Mouse (Mus musculus) heart, postnatal 0 days (tissue): ENCODE results near the gene Zan. TPM values are rescaled to one million over a fixed set of nuclear protein-coding genes. Genes with fewer than 3 reads are reported as not detected.

Experiments used
- ATAC-seq: fragments of 200-750 bp; cut with Nextera tagmentation; 2 replicates; pipeline ENCODE4 v1.8.0; 2017; ENCODE audit warnings: low read depth, moderate number of reproducible peaks, moderate library complexity; ENCODE audit not compliant: insufficient read depth
- DNase-seq: peaks from one replicate; pipeline ENCODE4 v3.0.0-alpha.2; 2016; ENCODE audit warnings: low spot score
- H3K27ac ChIP-seq: fragments of 300-500 bp; sonication (generic); 2 replicates; pipeline ENCODE4 v1.5.1; 2014; ENCODE audit warnings: low read depth, mild to moderate bottlenecking
- H3K27me3 ChIP-seq: fragments of 300-500 bp; sonication (generic); 2 replicates; pipeline ENCODE4 v1.6.1; 2014; ENCODE audit warnings: low read length, mixed read lengths; ENCODE audit not compliant: control insufficient read depth, insufficient read depth
- H3K36me3 ChIP-seq: fragments of 300-500 bp; sonication (generic); replicated peaks from 2 replicates; pipeline ENCODE4 v1.6.1; 2014; ENCODE audit warnings: low read length, mixed read lengths; ENCODE audit not compliant: control insufficient read depth, insufficient read depth
- H3K4me1 ChIP-seq: fragments of 300-500 bp; sonication (generic); 2 replicates; pipeline ENCODE4 v1.6.1; 2014; ENCODE audit warnings: antibody characterized with exemption; ENCODE audit not compliant: control insufficient read depth, insufficient read depth
- H3K4me2 ChIP-seq: fragments of 300-500 bp; sonication (generic); 2 replicates; pipeline ENCODE4 v1.6.1; 2014; ENCODE audit warnings: low read depth, mild to moderate bottlenecking, low read length, moderate library complexity
- H3K4me3 ChIP-seq: fragments of 300-500 bp; sonication (generic); 2 replicates; pipeline ENCODE4 v1.5.1; 2014; ENCODE audit warnings: low read depth, low read length
- H3K9ac ChIP-seq: fragments of 300-500 bp; sonication (generic); replicated peaks from 2 replicates; pipeline ENCODE4 v1.6.1; 2014; ENCODE audit warnings: low read depth, low read length, mixed read lengths
- H3K9me3 ChIP-seq: fragments of 300-500 bp; sonication (generic); replicated peaks from 2 replicates; pipeline ENCODE4 v1.6.1; 2016; ENCODE audit warnings: low read length; ENCODE audit not compliant: control insufficient read depth
- CTCF ChIP-seq: IDR thresholded peaks from 2 replicates; pipeline ENCODE4 v1.5.1; 2016; ENCODE audit warnings: antibody characterized with exemption, control low read depth, low read depth
- EP300 ChIP-seq: IDR thresholded peaks from 2 replicates; pipeline ENCODE4 v1.6.1; 2016; ENCODE audit warnings: antibody characterized with exemption, low read depth
- WGBS: fragments of 180-500 bp; shearing (Covaris S2); extraction: QIAGEN DNeasy Blood & Tissue Kit; methylation state at CpG from one replicate; pipeline ENCODE4 v1.1.7; 2014; 5-methylcytosine and 5-hydroxymethylcytosine counted together
- polyA plus RNA-seq: library from polyadenylated mRNA; unstranded; fragments of >200 nt; fragmentation: Nextera tagmentation; extraction: Ambion mirVana; gene quantifications from 2 replicates; pipeline ENCODE4 v1.2.1, GENCODE M21; 2015
- total RNA-seq: library from RNA; depleted of rRNA; stranded (reverse); fragments of >200 nt; gene quantifications from 2 replicates; pipeline ENCODE4 v1.2.3, GENCODE M21; 2014; ENCODE audit warnings: low replicate concordance

Gene Zan
- total and polyA plus RNA-seq, 2 experiments from 2014 or later = under 0.01 to 0.04 TPM

DNA sequence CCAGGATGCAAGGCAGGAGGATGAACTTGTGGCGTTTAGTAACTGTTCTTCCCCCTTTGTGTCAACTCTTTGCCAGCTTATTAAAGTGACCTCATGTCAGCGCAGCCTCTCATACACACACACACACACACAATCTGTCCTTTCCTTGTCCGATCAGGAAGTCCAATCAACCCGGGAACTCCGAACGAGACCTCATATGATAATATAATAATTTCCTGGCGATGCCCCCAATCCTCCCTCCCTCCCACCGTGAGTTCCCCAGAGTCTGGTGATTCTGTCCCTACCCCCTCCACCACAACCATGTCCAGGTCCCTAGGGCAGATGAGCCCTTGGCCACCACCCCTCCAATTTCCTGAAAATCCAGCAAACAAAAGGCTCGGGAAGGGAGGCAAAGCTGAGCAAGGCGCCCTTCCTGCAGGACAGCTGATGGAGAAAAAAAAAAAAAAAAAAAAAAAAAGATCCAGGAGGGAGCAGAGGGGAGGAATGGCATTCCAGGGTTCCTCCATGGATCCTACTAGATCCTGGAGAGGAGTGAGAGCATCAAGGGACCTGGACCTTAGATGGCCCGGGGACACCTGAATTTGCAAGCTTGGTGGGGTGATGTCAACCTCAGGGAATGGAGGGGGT, 138.1 kb downstream of the Zan start:
- WGBS = 5% methylated on average over 11 of the region's 11 CpGs
- peak overlapping the region; percentile 77 for H3K4me2 ChIP-seq
- H3K27ac ChIP-seq = peak overlapping the region; percentile 91
- H3K4me3 ChIP-seq = peak overlapping the region; percentile 49
- no peaks in the 10 kb centered on the region for H3K27me3 ChIP-seq
- TF ChIP-seq CTCF = no peak
- peak; percentile 84; the same call in 1 of the 2 replicates for TF ChIP-seq EP300
- H3K9ac ChIP-seq = peak overlapping the region; percentile 64
- no peaks in the 10 kb centered on the region for H3K36me3 ChIP-seq
- H3K9me3 ChIP-seq = no peaks in the 10 kb centered on the region
- DNase-seq (peak; percentile 75), ATAC-seq (peak; percentile 62)
- H3K4me1 ChIP-seq = no peaks in the 10 kb centered on the region; the same call in 1 of the 2 replicates

DNA sequence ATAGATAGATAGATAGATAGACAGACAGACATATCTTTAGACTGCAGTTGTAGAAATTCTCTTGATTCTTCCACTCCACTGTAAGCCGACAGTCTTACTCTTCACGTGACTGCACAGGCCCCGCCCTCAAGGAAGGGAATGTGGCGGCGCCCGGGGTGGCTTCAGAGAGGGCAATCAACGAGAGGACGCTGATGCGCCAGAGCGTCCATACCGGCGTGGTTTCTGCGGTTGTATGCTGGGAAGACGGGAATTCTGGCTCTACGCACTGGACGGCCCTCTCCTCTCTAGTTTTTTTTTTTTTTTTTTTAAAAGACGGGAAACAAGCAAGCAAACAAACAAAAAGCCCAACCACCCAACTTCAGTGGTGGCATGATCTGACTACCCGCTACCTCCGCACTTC, 138.6 kb downstream of the Zan start:
- 1% methylated on average over 19 of the region's 19 CpGs for WGBS
- peak; percentile 90 for DNase-seq
- no peaks in the 10 kb centered on the region; the same call in 1 of the 2 replicates for H3K4me1 ChIP-seq
- H3K9ac ChIP-seq = peak overlapping the region; percentile 64
- H3K27ac ChIP-seq = peak overlapping the region; percentile 91
- H3K36me3 ChIP-seq = no peaks in the 10 kb centered on the region
- H3K4me2 ChIP-seq = peak overlapping the region; percentile 77
- TF ChIP-seq CTCF = no peak
- TF ChIP-seq EP300 = no peak
- H3K9me3 ChIP-seq = no peaks in the 10 kb centered on the region
- H3K4me3 ChIP-seq = peak overlapping the region; percentile 49
- no peaks in the 10 kb centered on the region for H3K27me3 ChIP-seq
- ATAC-seq = peak; percentile 86

DNA sequence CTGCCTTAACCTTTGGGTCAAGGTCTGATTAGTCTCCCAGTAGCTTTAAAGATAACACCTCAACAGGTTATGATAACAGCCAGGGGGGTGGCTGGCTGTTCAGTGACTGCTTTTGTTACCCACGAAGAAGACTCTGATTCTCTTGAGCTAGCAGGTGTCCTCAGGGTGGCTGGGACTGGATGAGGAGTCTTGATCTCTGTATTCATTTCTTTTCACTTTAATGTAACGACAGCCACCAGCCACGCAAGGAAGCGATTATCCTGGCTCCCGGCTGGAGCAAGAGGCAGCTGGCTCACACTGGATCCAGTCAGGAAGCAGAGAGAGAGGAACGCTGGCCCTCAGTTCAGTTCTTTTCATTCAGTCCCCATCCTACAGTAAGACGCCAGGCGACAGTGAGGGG, 139.7 kb downstream of the Zan start:
- TF ChIP-seq EP300 (no peak), CTCF (no peak)
- H3K4me2 ChIP-seq = no peak overlapping the region
- H3K9me3 ChIP-seq = no peaks in the 10 kb centered on the region
- H3K36me3 ChIP-seq = no peaks in the 10 kb centered on the region
- H3K27ac ChIP-seq = peak overlapping the region; percentile 91; the same call in 1 of the 2 replicates
- no peak for DNase-seq
- WGBS = 34% methylated on average over 8 of the region's 8 CpGs
- no peaks in the 10 kb centered on the region; the same call in 1 of the 2 replicates for H3K4me1 ChIP-seq
- no peaks in the 10 kb centered on the region for H3K27me3 ChIP-seq
- H3K9ac ChIP-seq = no peak overlapping the region
- ATAC-seq = no peak
- no peak overlapping the region for H3K4me3 ChIP-seq

DNA sequence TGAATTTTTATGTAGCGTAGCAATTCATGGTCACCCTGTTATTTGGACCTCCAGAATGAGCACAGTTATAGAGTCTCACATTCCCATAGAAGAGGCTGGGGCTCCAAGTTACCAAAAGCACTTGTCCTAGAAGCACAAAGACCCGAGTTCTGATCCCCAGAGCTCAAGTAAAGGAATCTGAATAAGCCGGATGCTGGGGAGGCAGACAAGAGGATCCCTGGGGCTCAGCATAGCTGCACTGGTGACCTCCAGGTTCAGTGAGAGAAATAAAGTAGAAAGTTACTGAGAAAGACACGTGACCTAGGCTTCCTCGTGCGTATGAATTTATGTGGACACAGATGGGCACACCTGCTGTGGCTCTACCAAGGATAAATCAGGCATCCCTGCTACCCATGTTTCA, 141.8 kb downstream of the Zan start:
- H3K36me3 ChIP-seq = no peaks in the 10 kb centered on the region
- no peak overlapping the region for H3K4me3 ChIP-seq
- H3K9me3 ChIP-seq = no peaks in the 10 kb centered on the region
- H3K27ac ChIP-seq = no peak overlapping the region
- ATAC-seq (no peak), DNase-seq (no peak)
- no peak overlapping the region for H3K4me2 ChIP-seq
- WGBS = 74% methylated on average over 6 of the region's 6 CpGs
- no peaks in the 10 kb centered on the region for H3K27me3 ChIP-seq
- TF ChIP-seq CTCF (no peak), EP300 (no peak)
- no peaks in the 10 kb centered on the region; the same call in 1 of the 2 replicates for H3K4me1 ChIP-seq
- H3K9ac ChIP-seq = no peak overlapping the region

DNA sequence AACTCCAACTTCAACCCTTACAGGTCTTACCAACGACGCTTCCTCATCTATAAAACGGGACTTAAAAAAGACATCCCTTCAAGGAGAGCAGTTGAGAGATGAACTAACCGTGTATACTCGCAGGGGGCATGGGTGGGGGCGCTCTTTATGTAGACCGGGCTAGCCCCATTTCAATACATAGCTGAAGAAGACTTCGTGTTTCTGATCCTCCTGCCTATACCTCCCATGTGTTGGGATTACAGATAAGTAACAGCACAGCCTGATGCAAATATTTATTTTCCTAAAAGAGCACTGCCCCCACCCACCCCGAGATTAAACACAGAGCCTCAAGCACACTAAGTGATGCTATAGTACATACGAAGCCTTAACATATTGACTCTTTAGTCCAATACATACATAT, 142.5 kb downstream of the Zan start:
- Histone ChIP-seq H3K4me2 (peak overlapping the region; percentile 99; the same call in 1 of the 2 replicates), H3K27ac (no peak overlapping the region), H3K36me3 (no peaks in the 10 kb centered on the region), H3K27me3 (no peaks in the 10 kb centered on the region), H3K4me1 (no peaks in the 10 kb centered on the region; the same call in 1 of the 2 replicates), H3K9me3 (no peaks in the 10 kb centered on the region), H3K9ac (no peak overlapping the region), H3K4me3 (no peak overlapping the region)
- no peak for DNase-seq
- no peak for ATAC-seq
- WGBS = 40% methylated on average over 10 of the region's 10 CpGs
- TF ChIP-seq EP300 = no peak
